Mouse (Mus musculus) left cerebral cortex, postnatal 25 days (tissue): ENCODE data around the gene Zfp598. TPM values are rescaled to one million over a fixed set of nuclear protein-coding genes. Genes with fewer than 3 reads are reported as not detected.
"Not testable (repeated sequence)": the region's sequence is repeated elsewhere in the genome, so short reads cannot be mapped to it uniquely, and the experiment has no call there.

Source experiments
- DNase-seq, 2 experiments: peaks; one replicate each; pipeline ENCODE4 v3.0.0; 2022; ENCODE audit warnings: low spot score in 2 of 2, mixed read lengths in 1 of 2
- intact Hi-C: fragments of 180-260 bp; cut with DNase I; formaldehyde crosslinking; loops from one replicate; pipeline ENCODE4 v1.15.1; 2025
- total RNA-seq, 2 experiments: library from RNA; stranded (reverse); gene quantifications; 2 replicates each; pipeline ENCODE4 v1.2.3; 2021

Zfp598 gene
- total RNA-seq, 2 experiments from 2014 or later = 38.5 to 39.3 TPM

DNA sequence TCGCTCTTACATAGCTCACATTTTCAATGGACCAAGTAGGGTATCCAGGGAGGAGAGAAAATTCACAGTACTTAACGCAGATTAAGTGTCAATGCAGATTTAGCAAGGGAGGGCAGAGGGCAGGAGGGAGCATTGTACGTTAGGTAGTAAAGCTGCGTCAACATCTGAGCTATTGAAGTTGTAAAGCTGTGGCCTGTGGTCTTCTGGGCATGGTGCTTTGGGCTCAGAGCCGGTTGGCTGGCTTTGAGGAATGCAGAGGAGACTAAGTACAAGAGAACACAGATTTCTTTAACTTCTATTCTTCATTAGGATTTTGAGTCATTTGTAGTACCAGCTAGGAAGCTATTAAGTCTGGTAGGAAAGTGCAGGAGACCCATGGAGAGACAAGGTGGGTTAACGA is 46.1 kb downstream of the Zfp598 start:
- intact Hi-C loops = no loop called here

DNA sequence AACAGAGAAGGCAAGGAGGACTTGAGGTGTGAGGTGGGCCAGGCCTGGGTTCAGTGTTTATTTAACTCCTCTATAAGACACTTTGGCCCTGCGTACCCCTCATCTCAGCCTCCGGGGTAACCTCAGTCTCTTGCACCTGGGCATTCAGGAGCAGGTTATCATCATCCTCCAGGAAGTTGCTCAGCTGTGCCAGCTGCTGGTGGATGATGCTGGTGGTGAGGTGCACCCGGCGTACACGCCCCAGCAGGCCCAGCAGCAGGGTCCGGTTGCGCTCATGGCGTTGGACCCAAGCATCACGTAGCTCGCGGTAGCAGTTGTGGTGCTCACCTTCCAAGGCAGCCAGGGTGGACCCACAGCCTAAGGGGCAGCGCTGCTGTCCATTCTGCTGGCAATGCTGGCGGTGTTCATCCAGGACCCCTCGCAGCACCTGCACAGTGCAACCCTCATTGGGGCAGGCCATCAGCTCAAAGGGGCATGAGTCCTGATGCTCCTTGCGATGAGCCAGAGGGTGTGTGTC is 46.7 kb downstream of the Zfp598 start:
- intact Hi-C loops = no loop called here
- DNase-seq = no peak

More for the DNA sequence above, 46.1 kb downstream of the Zfp598 start:
- DNase-seq = no peak

DNA sequence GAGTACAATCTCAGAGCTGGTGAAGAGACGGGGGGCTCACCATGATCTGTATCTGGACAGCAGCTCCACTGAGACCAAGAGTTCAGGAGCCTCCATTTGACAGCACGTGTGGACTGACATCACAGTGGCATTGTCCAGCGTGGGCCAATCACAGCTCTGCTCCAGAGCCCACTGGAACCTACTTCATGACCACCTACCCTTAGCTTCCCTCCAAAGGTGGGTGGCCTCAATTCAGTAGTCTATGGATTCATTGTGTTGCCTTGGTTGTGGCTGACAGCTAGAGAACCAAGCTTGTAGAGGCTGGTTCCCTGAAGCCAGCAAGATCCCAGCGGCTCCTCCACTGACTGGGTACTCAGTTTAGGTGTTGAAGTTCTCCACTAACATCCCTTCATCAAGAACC is 48.5 kb downstream of the Zfp598 start, which contains the start of the genes Rnf151 and Rps2:
Rnf151 (minus strand) TSS at position 121 of the 400 bp plus-strand sequence.
Rps2 (plus strand) TSS at position 174 of the 400 bp plus-strand sequence.
- no peak for DNase-seq
- intact Hi-C loops = no loop called here

DNA sequence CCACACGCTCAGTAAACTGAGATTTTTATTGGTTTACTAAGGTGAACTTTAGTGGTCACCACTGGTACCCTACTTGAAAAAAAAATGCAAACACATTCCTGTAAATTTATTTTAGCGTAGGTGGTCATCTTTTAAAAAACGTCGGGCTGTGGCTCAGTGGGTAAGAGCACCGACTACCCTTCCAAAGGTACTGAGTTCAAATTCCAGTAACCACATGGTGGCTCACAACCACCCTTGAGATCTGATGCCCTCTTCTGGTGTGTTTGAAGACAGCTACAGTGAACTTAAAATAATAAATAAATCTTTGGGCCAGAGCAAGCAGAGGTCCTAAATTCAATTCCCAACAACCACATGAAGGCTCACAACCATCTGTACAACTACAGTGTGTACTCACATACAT is 49.5 kb downstream of the Zfp598 start:
- intact Hi-C loops, DNase-seq: not testable (repeated sequence)

DNA sequence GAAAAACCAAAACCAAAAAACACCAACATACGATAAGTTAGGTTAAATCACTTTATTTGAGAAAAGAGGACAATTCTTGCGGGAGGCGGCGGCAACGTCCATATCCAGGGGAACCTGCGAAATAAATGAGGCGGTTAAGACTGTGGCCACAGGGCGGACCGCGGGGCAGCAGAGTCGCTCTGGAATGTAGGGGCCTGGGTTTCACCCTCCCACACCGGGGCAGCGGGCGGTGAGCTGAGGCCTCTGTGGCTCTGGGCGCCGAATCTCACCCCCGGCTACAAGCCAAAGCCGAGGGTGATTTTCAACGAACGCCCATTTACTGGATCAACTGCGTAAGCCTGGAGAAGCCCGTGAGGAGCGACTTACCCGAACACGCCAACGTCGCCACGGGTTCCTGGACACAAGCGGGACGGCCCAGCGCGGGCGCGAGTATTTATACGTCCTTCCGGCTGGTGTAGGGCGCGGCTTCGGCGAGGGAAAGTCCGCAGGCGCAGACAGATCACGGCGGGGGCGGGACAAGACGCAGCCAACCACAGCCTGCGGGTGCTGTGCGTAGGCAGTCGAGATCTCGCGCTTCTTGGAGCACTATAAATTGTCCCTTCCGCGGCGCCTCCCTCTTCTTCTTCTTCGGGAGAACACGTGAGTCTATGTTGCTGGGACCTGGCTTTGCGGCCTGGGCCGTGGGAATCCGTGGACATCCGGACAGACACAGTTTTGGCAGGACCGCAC is 50.2 kb downstream of the Zfp598 start:
- peak; percentile 99 for DNase-seq
- intact Hi-C loops = no loop called here

DNA sequence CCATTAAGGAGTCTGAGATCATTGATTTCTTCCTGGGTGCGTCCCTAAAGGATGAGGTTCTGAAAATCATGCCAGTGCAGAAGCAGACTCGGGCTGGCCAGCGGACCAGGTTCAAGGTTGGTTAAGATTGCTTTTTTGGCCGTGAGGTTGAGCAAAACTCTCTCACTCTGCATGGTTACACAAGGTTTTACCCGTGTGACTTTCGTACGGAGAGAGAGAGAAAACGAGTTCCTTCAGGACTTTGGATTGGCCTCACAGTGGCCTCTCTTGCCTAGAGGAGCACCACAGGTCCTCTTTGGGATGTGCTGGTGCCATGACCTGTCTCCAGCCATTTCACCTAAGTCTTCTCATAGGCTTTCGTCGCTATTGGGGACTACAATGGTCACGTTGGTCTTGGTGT is 51.1 kb downstream of the Zfp598 start:
- DNase-seq, intact Hi-C loops: not testable (repeated sequence)

DNA sequence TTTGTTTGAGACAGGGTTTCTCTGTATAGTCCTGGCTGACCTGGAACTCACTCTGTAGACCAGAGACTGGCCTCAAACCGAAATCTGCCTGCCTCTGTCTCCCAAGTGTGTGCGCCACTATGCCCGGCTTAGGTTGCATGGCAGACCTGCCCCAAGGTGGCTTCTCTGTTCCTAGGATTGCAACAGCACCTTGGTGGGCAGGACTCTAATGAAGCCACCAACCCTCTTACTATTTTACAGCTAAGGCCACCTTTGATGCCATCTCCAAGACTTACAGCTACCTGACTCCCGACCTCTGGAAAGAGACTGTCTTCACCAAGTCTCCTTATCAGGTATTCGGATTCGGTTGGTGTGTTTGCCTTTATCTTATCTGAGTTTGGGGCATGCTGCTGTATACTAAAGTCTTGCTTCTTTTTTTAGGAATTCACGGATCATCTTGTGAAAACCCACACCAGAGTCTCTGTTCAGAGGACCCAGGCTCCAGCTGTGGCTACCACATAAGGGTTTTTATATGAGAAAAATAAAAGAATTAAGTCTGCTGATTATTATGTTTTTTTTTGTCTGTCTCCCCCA is 52.0 kb downstream of the Zfp598 start:
- DNase-seq, intact Hi-C loops: not testable (repeated sequence)

DNA sequence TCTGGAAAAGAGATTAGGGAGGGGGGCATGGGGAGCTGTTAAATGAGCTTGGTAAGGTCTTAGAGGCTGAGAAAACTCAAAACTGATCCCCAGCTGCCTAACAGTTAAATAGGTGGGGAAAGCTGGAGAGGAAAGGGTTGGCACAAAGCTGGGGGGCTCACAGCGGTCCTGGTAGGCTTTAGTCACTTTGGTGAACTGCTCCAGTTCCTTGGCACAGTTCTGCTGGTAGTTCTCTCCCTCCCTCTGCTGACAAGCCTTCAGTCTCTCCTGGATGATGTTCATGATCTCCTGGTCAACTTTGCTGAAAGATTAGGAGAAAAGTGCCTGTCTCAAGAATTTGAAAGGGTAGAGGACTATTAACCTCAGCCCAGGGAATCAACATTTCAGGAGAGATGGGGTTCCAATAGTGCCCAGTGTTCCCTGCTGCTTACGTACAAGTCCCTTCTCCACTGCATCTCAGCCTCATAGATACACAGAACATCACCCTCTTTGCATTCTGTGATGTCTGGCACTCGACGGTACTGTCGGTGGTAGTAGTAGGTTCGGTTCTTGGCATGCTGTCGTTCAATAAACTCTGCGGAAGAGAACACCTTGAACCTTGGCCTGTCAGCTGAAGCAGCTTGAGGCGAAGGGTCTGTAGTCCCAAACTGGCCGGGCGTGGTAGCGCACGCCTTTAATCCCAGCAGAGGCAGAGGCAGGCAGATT is 52.9 kb downstream of the Zfp598 start:
- no peak for DNase-seq
- intact Hi-C loops = no loop called here

DNA sequence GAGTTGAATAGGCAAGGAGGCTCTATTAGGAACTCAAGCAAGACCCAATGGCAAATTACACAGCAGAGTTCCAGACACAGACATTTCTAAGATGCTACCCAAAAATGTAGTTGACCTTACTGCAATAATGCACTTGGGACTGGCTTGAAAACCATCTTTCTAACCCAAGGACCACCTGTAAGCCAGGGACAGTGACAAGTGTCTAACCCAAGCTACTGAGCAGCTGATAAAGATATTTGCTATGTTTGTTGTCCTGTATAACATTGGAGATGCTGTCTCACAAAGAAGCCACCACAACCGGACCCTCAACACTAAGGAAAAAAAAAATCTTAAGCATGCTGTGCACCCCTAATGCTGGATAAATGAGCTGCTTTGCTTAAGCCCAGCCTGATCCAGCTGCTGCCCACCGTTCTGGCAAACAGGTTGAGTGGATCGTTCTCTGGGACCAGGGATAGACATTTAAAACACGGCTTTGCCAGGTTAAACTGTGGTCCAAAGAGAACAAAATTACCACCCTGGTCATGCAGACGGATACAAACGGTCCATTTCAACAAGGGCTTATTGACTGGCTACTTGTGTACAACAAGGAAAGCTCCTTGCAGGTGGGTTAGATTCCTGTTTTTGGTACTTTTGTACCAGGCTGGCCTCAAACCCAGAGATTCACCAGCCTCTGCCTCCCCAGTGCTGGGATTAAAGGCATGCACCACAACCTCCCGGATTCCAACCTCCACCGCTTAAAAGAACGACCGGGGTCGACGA is 53.8 kb downstream of the Zfp598 start:
- intact Hi-C loops = no loop called here
- DNase-seq = no peak

DNA sequence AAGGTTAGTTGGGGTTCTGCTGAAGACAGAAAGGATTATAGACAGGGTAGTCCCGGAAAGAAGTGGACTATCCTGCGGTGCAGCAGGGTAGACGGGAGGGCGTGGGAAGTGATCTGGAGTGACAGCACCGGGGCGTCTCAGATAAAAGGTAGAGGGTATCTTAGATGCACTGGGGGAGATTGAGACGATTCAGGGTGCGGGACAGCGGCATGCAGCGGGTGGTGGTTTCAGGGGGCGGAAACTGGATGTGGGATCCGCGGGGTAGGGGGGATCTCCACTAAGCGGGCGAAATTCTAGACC is 54.3 kb downstream of the Zfp598 start:
- intact Hi-C loops = no loop called here
- peak in 1 of 2 experiments; percentile 20 for DNase-seq

DNA sequence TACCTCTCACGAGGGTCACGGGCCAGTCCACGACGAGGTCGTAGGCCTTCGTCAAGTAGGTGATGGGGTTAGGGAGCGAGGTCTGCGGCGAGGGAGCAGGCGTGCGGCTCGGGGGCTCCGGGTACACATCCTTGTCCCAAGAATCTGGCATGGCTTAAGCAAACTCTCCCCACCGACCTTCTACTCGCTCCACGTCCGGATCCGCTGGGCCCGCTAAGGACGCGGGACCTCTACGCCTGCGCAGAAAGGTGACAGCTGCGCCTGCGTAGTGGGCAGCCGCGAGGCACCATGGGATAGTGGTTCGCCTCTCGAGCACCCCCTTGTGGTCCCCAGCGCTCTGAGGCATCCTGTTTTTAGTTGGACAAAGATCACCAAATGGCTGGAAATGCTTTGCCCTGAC is 54.7 kb downstream of the Zfp598 start, which contains the start of gene Ndufb10:
Ndufb10 (minus strand) TSS at position 295 of the 400 bp plus-strand sequence.
- intact Hi-C loops = no loop called here

DNA sequence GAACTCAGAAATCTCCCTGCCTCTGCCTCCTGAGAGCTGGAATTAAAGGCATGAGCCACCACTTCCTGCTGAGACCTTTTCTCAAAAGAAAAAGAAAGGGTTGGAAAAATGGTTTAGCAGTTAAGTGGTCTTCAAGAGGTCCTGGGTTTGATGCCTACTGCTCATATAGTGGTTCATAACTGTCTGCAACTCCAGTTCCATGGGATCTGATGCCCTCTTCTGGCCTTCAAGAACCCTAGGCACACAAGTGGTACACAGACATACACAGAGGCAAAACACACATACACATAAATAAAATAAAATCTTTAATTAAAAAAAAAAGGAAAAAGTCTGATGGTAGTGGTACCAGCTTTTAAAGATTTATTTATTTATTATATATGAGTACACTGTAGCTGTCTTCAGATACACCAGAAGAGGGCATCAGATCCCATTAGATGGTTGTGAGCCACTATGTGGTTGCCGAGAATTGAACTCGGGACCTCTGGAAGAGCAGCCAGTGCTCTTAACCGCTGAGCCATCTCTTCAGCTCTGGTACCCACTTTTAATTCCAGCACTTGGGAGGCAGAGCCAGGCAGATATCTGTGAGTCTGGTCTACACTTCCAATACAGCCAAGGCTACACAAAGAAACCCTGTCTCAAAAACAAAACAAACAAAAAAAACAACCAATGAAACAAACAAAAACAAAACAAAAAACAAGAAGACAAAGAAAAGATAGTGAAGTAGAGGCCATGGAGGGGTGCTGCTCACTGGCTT is 56.3 kb downstream of the Zfp598 start:
- intact Hi-C loops = no loop called here
- no peak for DNase-seq

More for the DNA sequence above, 54.7 kb downstream of the Zfp598 start, which contains the start of gene Ndufb10:
- peak; percentile 94 to 95 for DNase-seq

DNA sequence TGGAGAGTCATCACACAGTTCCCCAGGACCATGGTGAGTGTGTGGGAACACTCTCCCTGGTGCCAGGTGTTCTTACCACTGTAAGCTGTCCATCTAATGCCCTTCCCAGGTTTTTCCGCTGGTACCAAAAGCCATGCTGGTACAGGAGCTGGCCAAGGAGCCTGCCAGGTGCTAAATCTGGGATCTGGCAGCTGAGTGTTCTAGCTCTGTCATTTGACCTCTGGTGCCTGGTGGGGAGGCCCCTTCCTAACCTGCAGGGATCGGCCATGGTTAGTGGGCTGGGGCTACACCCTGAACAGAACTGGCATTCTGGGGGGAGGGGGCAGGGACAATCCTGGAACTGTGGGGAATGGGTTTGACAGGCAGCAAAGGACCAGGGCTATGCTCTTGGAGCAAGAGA is 58.1 kb downstream of the Zfp598 start, which contains the start of gene Rpl3l:
Rpl3l (plus strand) TSS at position 203 of the 400 bp plus-strand sequence.
- intact Hi-C loops = no loop called here
- DNase-seq = no peak

DNA sequence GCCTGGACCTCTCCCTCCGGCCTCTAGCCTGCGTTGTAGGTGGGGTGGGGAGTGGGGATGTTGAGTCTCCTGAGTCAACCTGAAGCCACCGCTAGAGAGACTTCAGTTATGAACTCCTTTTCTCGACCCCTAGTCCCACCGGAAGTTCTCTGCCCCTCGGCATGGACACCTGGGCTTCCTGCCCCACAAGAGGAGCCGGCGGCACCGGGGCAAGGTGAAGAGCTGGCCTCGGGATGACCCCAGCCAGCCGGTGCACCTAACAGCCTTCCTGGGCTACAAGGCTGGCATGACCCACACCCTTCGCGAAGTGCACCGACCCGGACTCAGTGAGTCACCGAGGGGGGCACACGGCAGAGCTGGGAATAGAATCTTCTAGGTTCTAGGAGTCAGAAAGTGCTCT is 58.7 kb downstream of the Zfp598 start:
- intact Hi-C loops = no loop called here
- no peak for DNase-seq

DNA sequence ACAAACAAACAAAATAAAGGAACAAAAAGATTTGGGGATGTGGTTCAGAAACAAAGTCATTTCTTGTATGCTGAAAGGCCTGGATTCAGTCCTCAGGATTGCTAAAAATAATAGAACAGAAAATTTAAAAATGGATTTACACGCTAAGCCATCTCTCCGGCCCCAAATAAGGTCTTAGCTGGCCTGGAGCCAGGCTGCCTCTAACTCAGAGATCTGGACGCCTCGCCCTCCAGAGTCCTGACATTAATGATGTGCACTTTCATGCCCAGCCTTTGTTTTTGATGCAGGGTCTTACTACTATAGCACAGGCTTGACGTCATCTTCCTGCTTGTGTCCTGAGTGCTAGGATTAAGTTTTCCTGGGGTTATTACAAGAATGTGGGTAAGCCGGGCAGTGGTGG is 59.6 kb downstream of the Zfp598 start:
- no peak for DNase-seq
- intact Hi-C loops = no loop called here

DNA sequence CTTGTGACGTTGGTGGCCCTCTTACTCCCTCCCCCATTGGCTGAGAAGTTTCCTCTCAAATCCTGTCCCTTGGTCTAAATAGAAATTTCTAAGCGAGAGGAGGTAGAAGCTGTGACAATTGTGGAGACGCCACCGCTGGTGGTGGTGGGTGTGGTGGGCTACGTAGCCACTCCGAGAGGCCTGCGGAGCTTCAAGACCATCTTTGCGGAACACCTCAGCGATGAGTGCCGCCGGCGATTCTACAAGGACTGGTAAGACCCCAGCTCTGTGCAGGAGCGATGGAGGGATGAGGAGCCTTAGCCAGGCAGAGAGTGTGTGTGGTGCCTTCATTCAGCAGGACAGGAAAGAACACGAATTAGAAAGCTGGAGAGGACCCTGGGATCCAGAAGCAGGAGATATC is 61.3 kb downstream of the Zfp598 start:
- no peak for DNase-seq
- intact Hi-C loops = no loop called here
